8 mouse cellular contexts compared by ENCODE assay signal in genomic region chr19:43530197-43530770, GRCm38 (mm10). TPM values are rescaled to one million over a fixed set of nuclear protein-coding genes. Genes with fewer than 3 reads are reported as not detected.
A peak's percentile ranks its signal among the peaks of the same experiment; 100 is the strongest.
DNase-seq lines count a peak whose midpoint lies in the region; ATAC-seq and TF ChIP-seq lines count a peak whose summit lies in the region.

No protein-coding gene starts in this region.

- WGBS in bone marrow, adult 2 months, result under 1% methylated on average over 13 of the region's 13 CpGs
- 2% methylated on average over 13 of the region's 13 CpGs for WGBS in embryonic facial prominence, embryonic 15.5 days
- 4% methylated on average over 13 of the region's 13 CpGs for WGBS in heart, embryonic 10.5 days
- under 1% methylated on average over 13 of the region's 13 CpGs for WGBS in kidney, embryonic 14.5 days
- 1% methylated on average over 13 of the region's 13 CpGs for WGBS in liver, embryonic 12.5 days (ENCODE audit: insufficient replicate concordance)
- 2% methylated on average over 13 of the region's 13 CpGs for WGBS in stomach, embryonic 14.5 days

- no peak for TF ChIP-seq POLR2A in bone marrow, adult 2 months (IDR thresholded peaks at IDR 0.05; ENCODE audit: borderline replicate concordance, control insufficient read depth, low read depth, low read length)

- H3K27ac ChIP-seq in bone marrow, adult 2 months (ENCODE audit: control insufficient read depth, insufficient read depth, low read depth, low read length, poor library complexity), result no peak overlapping the region
- H3K27ac ChIP-seq in embryonic facial prominence, embryonic 15.5 days (replicated peaks), result no peak overlapping the region
- no peak overlapping the region for H3K27ac ChIP-seq in heart, embryonic 10.5 days
- H3K27ac ChIP-seq in kidney, embryonic 14.5 days (ENCODE audit: low read depth, low read length), result no peak overlapping the region
- H3K27ac ChIP-seq in liver, embryonic 12.5 days, result no peak overlapping the region
- no peak overlapping the region for H3K27ac ChIP-seq in stomach, embryonic 14.5 days (ENCODE audit: low read length)

- peaks cover 2% of the 10 kb centered on the region for H3K4me1 ChIP-seq in bone marrow, adult 2 months (ENCODE audit: control insufficient read depth, insufficient read depth, low read length)
- peaks cover 7% of the 10 kb centered on the region for H3K4me1 ChIP-seq in embryonic facial prominence, embryonic 15.5 days
- H3K4me1 ChIP-seq in heart, embryonic 10.5 days, result peaks cover 5% of the 10 kb centered on the region
- H3K4me1 ChIP-seq in kidney, embryonic 14.5 days (ENCODE audit: control insufficient read depth, insufficient read depth, low read length), result no peaks in the 10 kb centered on the region; the same call in 1 of the 2 replicates
- peaks cover 11% of the 10 kb centered on the region for H3K4me1 ChIP-seq in liver, embryonic 12.5 days
- H3K4me1 ChIP-seq in stomach, embryonic 14.5 days (ENCODE audit: control insufficient read depth, insufficient read depth, low read length), result no peaks in the 10 kb centered on the region

- H3K4me3 ChIP-seq in bone marrow, adult 2 months (replicated peaks; ENCODE audit: control insufficient read depth, low read depth, low read length), result no peak overlapping the region
- peak overlapping the region; percentile 32 for H3K4me3 ChIP-seq in embryonic facial prominence, embryonic 15.5 days (replicated peaks)
- H3K4me3 ChIP-seq in heart, embryonic 10.5 days, result peak overlapping the region; percentile 38
- H3K4me3 ChIP-seq in kidney, embryonic 14.5 days (ENCODE audit: low read length), result peak overlapping the region; percentile 7; the same call in 1 of the 2 replicates
- no peak overlapping the region for H3K4me3 ChIP-seq in liver, embryonic 12.5 days
- no peak overlapping the region for H3K4me3 ChIP-seq in stomach, embryonic 14.5 days (ENCODE audit: low read depth, low read length)

- peak; percentile 71 for TF ChIP-seq CTCF in bone marrow, adult 2 months (IDR thresholded peaks at IDR 0.05; ENCODE audit: control insufficient read depth, insufficient read depth, low read length)

- 0 out of 2 replicates have a peak, but pooled peaks cover 9% of the 10 kb centered on the region for H3K27me3 ChIP-seq in embryonic facial prominence, embryonic 15.5 days
- H3K27me3 ChIP-seq in heart, embryonic 10.5 days (ENCODE audit: insufficient read depth, poor library complexity, severe bottlenecking), result no peaks in the 10 kb centered on the region
- no peaks in the 10 kb centered on the region for H3K27me3 ChIP-seq in kidney, embryonic 14.5 days (ENCODE audit: control insufficient read depth, insufficient read depth, low read length)
- peaks cover 32% of the 10 kb centered on the region; the same call in 1 of the 2 replicates for H3K27me3 ChIP-seq in liver, embryonic 12.5 days (replicated peaks)
- H3K27me3 ChIP-seq in stomach, embryonic 14.5 days (ENCODE audit: control insufficient read depth, insufficient read depth, low read length), result no peaks in the 10 kb centered on the region

- H3K9me3 ChIP-seq in embryonic facial prominence, embryonic 15.5 days (replicated peaks), result no peaks in the 10 kb centered on the region
- no peaks in the 10 kb centered on the region for H3K9me3 ChIP-seq in heart, embryonic 10.5 days
- no peaks in the 10 kb centered on the region for H3K9me3 ChIP-seq in kidney, embryonic 14.5 days (ENCODE audit: control insufficient read depth, low read length)
- no peaks in the 10 kb centered on the region for H3K9me3 ChIP-seq in liver, embryonic 12.5 days (replicated peaks)
- no peaks in the 10 kb centered on the region for H3K9me3 ChIP-seq in stomach, embryonic 14.5 days (ENCODE audit: control insufficient read depth, low read depth, low read length)

- no peaks in the 10 kb centered on the region for H3K36me3 ChIP-seq in embryonic facial prominence, embryonic 15.5 days
- no peaks in the 10 kb centered on the region for H3K36me3 ChIP-seq in heart, embryonic 10.5 days
- no peaks in the 10 kb centered on the region for H3K36me3 ChIP-seq in kidney, embryonic 14.5 days (ENCODE audit: control insufficient read depth, insufficient read depth, low read length)
- no peaks in the 10 kb centered on the region for H3K36me3 ChIP-seq in liver, embryonic 12.5 days
- no peaks in the 10 kb centered on the region for H3K36me3 ChIP-seq in stomach, embryonic 14.5 days (ENCODE audit: control insufficient read depth, insufficient read depth, low read length)

- peak; percentile 70; the same call in 1 of the 2 replicates for ATAC-seq in embryonic facial prominence, embryonic 15.5 days (ENCODE audit: insufficient number of reproducible peaks, low FRiP score, low TSS enrichment, low read depth)
- ATAC-seq in kidney, embryonic 14.5 days (ENCODE audit: low FRiP score, low TSS enrichment), result peak; percentile 82
- peak; percentile 83 for ATAC-seq in liver, embryonic 12.5 days
- ATAC-seq in stomach, embryonic 14.5 days (ENCODE audit: insufficient number of reproducible peaks, insufficient read depth, low FRiP score, low read depth), result peak; percentile 71; the same call in 1 of the 2 replicates

- H3K9ac ChIP-seq in embryonic facial prominence, embryonic 15.5 days, result no peak overlapping the region
- no peak overlapping the region for H3K9ac ChIP-seq in kidney, embryonic 14.5 days (ENCODE audit: low read depth, low read length)
- no peak overlapping the region for H3K9ac ChIP-seq in liver, embryonic 12.5 days
- no peak overlapping the region for H3K9ac ChIP-seq in stomach, embryonic 14.5 days (replicated peaks; ENCODE audit: low read depth, low read length)

- peak; percentile 82 for DNase-seq in CD4-positive helper T cell, adult 2 months (ENCODE audit: low read depth, low spot score)
- peak; percentile 91 for DNase-seq in heart, embryonic 10.5 days (ENCODE audit: low spot score)
- peak; percentile 53 to 70 for DNase-seq in natural killer cell, adult 2 months (ENCODE audit: low spot score in 2 of 2)

- peak overlapping the region; percentile 52 for H3K4me2 ChIP-seq in embryonic facial prominence, embryonic 15.5 days (replicated peaks)
- peak overlapping the region; percentile 32; the same call in 1 of the 2 replicates for H3K4me2 ChIP-seq in kidney, embryonic 14.5 days (replicated peaks; ENCODE audit: low read depth, low read length)
- H3K4me2 ChIP-seq in liver, embryonic 12.5 days, result peak overlapping the region; percentile 58
- H3K4me2 ChIP-seq in stomach, embryonic 14.5 days (replicated peaks; ENCODE audit: low read depth, low read length), result peak overlapping the region; percentile 36; the same call in 1 of the 2 replicates

RNA-seq across cellular contexts. Expression of gene Got1, which starts 5.9 kb away (rescaled TPM):
- 10.0 and 20.5 TPM in 2 replicates for polyA plus RNA-seq in bone marrow, adult 2 months (2011; ENCODE audit: insufficient read depth, insufficient read length, low replicate concordance, missing spikeins)
- 31.2 and 31.9 TPM in 2 replicates for polyA plus RNA-seq in embryonic facial prominence, embryonic 15.5 days (2015; fragmentation: Nextera tagmentation; extraction: Ambion mirVana)
- polyA plus RNA-seq in heart, embryonic 10.5 days (2016; fragmentation: Nextera tagmentation; extraction: Ambion mirVana), result 119 and 176 TPM in 2 replicates
- 38.0 and 43.4 TPM in 2 replicates for polyA plus RNA-seq in kidney, embryonic 14.5 days (2014; fragmentation: Nextera tagmentation; extraction: Ambion mirVana)
- polyA plus RNA-seq in liver, embryonic 12.5 days (2016; fragmentation: Nextera tagmentation; extraction: Ambion mirVana), result 24.0 and 27.6 TPM in 2 replicates
- 21.3 and 21.6 TPM in 2 replicates for polyA plus RNA-seq in stomach, embryonic 14.5 days (2014; fragmentation: Nextera tagmentation; extraction: Ambion mirVana)

Comparison
In these comparisons a context has a peak if more than half of its experiments do, and no peak if none do; other contexts are left out.
1. H3K4me3 ChIP-seq: peak in embryonic facial prominence, embryonic 15.5 days (single experiment), heart, embryonic 10.5 days (single experiment) and kidney, embryonic 14.5 days (single experiment); none in bone marrow, adult 2 months (single experiment), liver, embryonic 12.5 days (single experiment) and stomach, embryonic 14.5 days (single experiment).
2. Peak in every context shown above with its lines, with median percentiles within 50 percentile points of each other: DNase-seq, ATAC-seq and H3K4me2 ChIP-seq.